Mouse (Mus musculus) liver, postnatal 0 days (tissue): ENCODE measurements around the gene Laptm5. TPM values are rescaled to one million over a fixed set of nuclear protein-coding genes. Genes with fewer than 3 reads are reported as not detected.

ENCODE experiments used
- ATAC-seq: fragments of 200-750 bp; cut with Nextera tagmentation; 2 replicates; pipeline ENCODE4 v1.8.0; 2017; ENCODE audit warnings: mild to moderate bottlenecking, moderate library complexity
- DNase-seq: peaks from one replicate; pipeline ENCODE4 v3.0.0-alpha.2; 2016
- H3K27ac ChIP-seq: fragments of 300-500 bp; sonication (generic); 2 replicates; pipeline ENCODE4 v1.5.1; 2014; ENCODE audit warnings: antibody characterized with exemption, moderate library complexity, mild to moderate bottlenecking, low read depth
- H3K27me3 ChIP-seq: fragments of 300-500 bp; sonication (generic); 2 replicates; pipeline ENCODE4 v1.6.1; 2014; ENCODE audit warnings: low read length, control low read depth, mixed read lengths; ENCODE audit not compliant: insufficient read depth
- H3K36me3 ChIP-seq: fragments of 300-500 bp; sonication (generic); replicated peaks from 2 replicates; pipeline ENCODE4 v1.6.1; 2014; ENCODE audit warnings: mild to moderate bottlenecking, control low read depth, low read length, moderate library complexity, mixed read lengths; ENCODE audit not compliant: insufficient read depth
- H3K4me1 ChIP-seq: fragments of 300-500 bp; sonication (generic); 2 replicates; pipeline ENCODE4 v1.6.1; 2014; ENCODE audit warnings: antibody characterized with exemption, mild to moderate bottlenecking, control low read depth; ENCODE audit not compliant: insufficient read depth
- H3K4me2 ChIP-seq: fragments of 300-500 bp; sonication (generic); 2 replicates; pipeline ENCODE4 v1.6.1; 2014; ENCODE audit warnings: low read depth, mild to moderate bottlenecking, low read length, moderate library complexity, mixed read lengths
- H3K4me3 ChIP-seq: fragments of 300-500 bp; sonication (generic); 2 replicates; pipeline ENCODE4 v1.5.1; 2014; ENCODE audit warnings: low read depth, low read length
- H3K9ac ChIP-seq: fragments of 300-500 bp; sonication (generic); replicated peaks from 2 replicates; pipeline ENCODE4 v1.6.1; 2014; ENCODE audit warnings: mild to moderate bottlenecking, moderate library complexity
- H3K9me3 ChIP-seq: fragments of 300-500 bp; sonication (generic); 2 replicates; pipeline ENCODE4 v1.6.1; 2016; ENCODE audit warnings: mild to moderate bottlenecking, control low read depth, low read length, mixed read lengths
- CTCF ChIP-seq: sonication (generic); IDR thresholded peaks from 2 replicates; pipeline ENCODE4 v1.5.1; 2016; ENCODE audit warnings: antibody characterized with exemption, low read depth
- EP300 ChIP-seq: IDR thresholded peaks from 2 replicates; pipeline ENCODE4 v1.6.1; 2016; ENCODE audit warnings: antibody characterized with exemption, low read depth, mild to moderate bottlenecking
- WGBS: fragments of 180-500 bp; shearing (Covaris S2); extraction: QIAGEN DNeasy Blood & Tissue Kit; methylation state at CpG from one replicate; pipeline ENCODE4 v1.1.7; 2014; ENCODE audit not compliant: insufficient replicate concordance; 5-methylcytosine and 5-hydroxymethylcytosine counted together
- polyA plus RNA-seq: library from polyadenylated mRNA; unstranded; fragments of >200 nt; fragmentation: Nextera tagmentation; extraction: Ambion mirVana; gene quantifications from 2 replicates; pipeline ENCODE4 v1.2.1, GENCODE M21; 2015

Laptm5 gene
- polyA plus RNA-seq, 1 experiment from 2014 or later: 113 TPM

- H3K36me3 ChIP-seq: 0 out of 2 replicates have a peak, but pooled peaks cover 8% of the 10 kb centered on the region
- ATAC-seq (peak; percentile 62), DNase-seq (peak; percentile 65)
- peaks cover 25% of the 10 kb centered on the region for H3K4me1 ChIP-seq
- peak overlapping the region; percentile 48 for H3K27ac ChIP-seq
- H3K27me3 ChIP-seq: no peaks in the 10 kb centered on the region
- peak overlapping the region; percentile 24 for H3K4me2 ChIP-seq
- no peak overlapping the region; the same call in 1 of the 2 replicates for H3K9ac ChIP-seq
- 21% methylated on average over 12 of the region's 12 CpGs for WGBS
- TF ChIP-seq EP300 (no peak), CTCF (no peak)
- H3K4me3 ChIP-seq: no peak overlapping the region
- no peaks in the 10 kb centered on the region for H3K9me3 ChIP-seq
Observed at GRCm38 (mm10) chr4:130920951-130921693, 8.2 kb downstream of the Laptm5 start.

GRCm38 (mm10) chr4:130921986-130922385 is 9.1 kb downstream of the Laptm5 start:
- WGBS: 49% methylated on average over 10 of the region's 10 CpGs
- no peaks in the 10 kb centered on the region for H3K9me3 ChIP-seq
- DNase-seq: no peak
- ATAC-seq: no peak
- no peaks in the 10 kb centered on the region for H3K27me3 ChIP-seq
- no peak overlapping the region for H3K4me3 ChIP-seq
- H3K36me3 ChIP-seq: peaks cover 8% of the 10 kb centered on the region; the same call in 1 of the 2 replicates
- peaks cover 24% of the 10 kb centered on the region for H3K4me1 ChIP-seq
- TF ChIP-seq EP300 (no peak), CTCF (no peak)
- no peak overlapping the region for H3K4me2 ChIP-seq
- no peak overlapping the region for H3K27ac ChIP-seq
- H3K9ac ChIP-seq: no peak overlapping the region

GRCm38 (mm10) chr4:130926274-130926673 is 13.3 kb downstream of the Laptm5 start:
- H3K4me3 ChIP-seq: no peak overlapping the region
- no peaks in the 10 kb centered on the region for H3K27me3 ChIP-seq
- 50% methylated on average over 6 of the region's 6 CpGs for WGBS
- H3K27ac ChIP-seq: no peak overlapping the region
- peaks cover 21% of the 10 kb centered on the region for H3K36me3 ChIP-seq
- no peaks in the 10 kb centered on the region for H3K9me3 ChIP-seq
- H3K9ac ChIP-seq: no peak overlapping the region
- DNase-seq: no peak
- ATAC-seq: no peak
- no peak overlapping the region for H3K4me2 ChIP-seq
- TF ChIP-seq CTCF (no peak), EP300 (no peak)
- peaks cover 2% of the 10 kb centered on the region; the same call in 1 of the 2 replicates for H3K4me1 ChIP-seq

GRCm38 (mm10) chr4:130927821-130928220 is 14.9 kb downstream of the Laptm5 start:
- Histone ChIP-seq H3K27ac (no peak overlapping the region), H3K4me2 (no peak overlapping the region), H3K9ac (no peak overlapping the region), H3K27me3 (no peaks in the 10 kb centered on the region), H3K36me3 (peaks cover 26% of the 10 kb centered on the region), H3K4me1 (no peaks in the 10 kb centered on the region), H3K9me3 (no peaks in the 10 kb centered on the region), H3K4me3 (no peak overlapping the region)
- no peak for TF ChIP-seq CTCF
- TF ChIP-seq EP300: no peak
- no peak for ATAC-seq
- DNase-seq: no peak
- 81% methylated on average over 12 of the region's 12 CpGs for WGBS

- Histone ChIP-seq H3K36me3 (no peaks in the 10 kb centered on the region), H3K4me1 (no peaks in the 10 kb centered on the region), H3K4me3 (no peak overlapping the region), H3K27ac (no peak overlapping the region), H3K9me3 (no peaks in the 10 kb centered on the region), H3K27me3 (no peaks in the 10 kb centered on the region), H3K9ac (no peak overlapping the region), H3K4me2 (no peak overlapping the region)
- DNase-seq (no peak), ATAC-seq (no peak)
- TF ChIP-seq EP300: no peak
- no peak for TF ChIP-seq CTCF
- WGBS: 48% methylated on average over 14 of the region's 14 CpGs
Observed at GRCm38 (mm10) chr4:130942644-130943043, 29.7 kb downstream of the Laptm5 start.

GRCm38 (mm10) chr4:130944112-130944511 is 31.2 kb downstream of the Laptm5 start, which contains the start of gene Matn1:
TSS of gene Matn1 (plus strand) at chr4:130944385.
- DNase-seq: no peak
- no peaks in the 10 kb centered on the region for H3K27me3 ChIP-seq
- TF ChIP-seq EP300 (no peak), CTCF (no peak)
- H3K4me2 ChIP-seq: no peak within 1 kb of the TSS
- 13% methylated on average over 6 of the region's 6 CpGs for WGBS
- no peak within 1 kb of the TSS for H3K9ac ChIP-seq
- no peaks in the 10 kb centered on the region for H3K9me3 ChIP-seq
- no peaks in the 10 kb centered on the region for H3K36me3 ChIP-seq
- no peak for ATAC-seq
- H3K27ac ChIP-seq: no peak within 1 kb of the TSS
- H3K4me1 ChIP-seq: no peaks in the 10 kb centered on the region
- H3K4me3 ChIP-seq: no peak within 1 kb of the TSS
